Mouse (Mus musculus) megakaryocyte progenitor cell, adult 5-6 weeks (primary cell): ENCODE results near the gene Gm5105. TPM values are rescaled to one million over a fixed set of nuclear protein-coding genes. Genes with fewer than 3 reads are reported as not detected.
A peak's percentile ranks its signal among the peaks of the same experiment; 100 is the strongest.

ENCODE experiments used
- ATAC-seq: replicated peaks from 2 replicates; pipeline ENCODE4 v1.8.0; 2016; ENCODE audit warnings: mild to moderate bottlenecking, moderate TSS enrichment, inconsistent platforms; ENCODE audit not compliant: poor library complexity
- total RNA-seq, 2 experiments: library from RNA; stranded (forward) in 1 of 2; stranded (reverse) in 1 of 2; fragments of 157-497, 149-512 nt in 1 of 2; fragments of 200-1000 nt in 1 of 2; gene quantifications; 2 replicates each; pipeline versions ENCODE4 v1.2.3 to v1.2.4; 2015 to 2017

Gm5105 gene
- total RNA-seq (2015) (not detected in 2 replicates), total RNA-seq (2017) (not detected in 2 replicates)

DNA sequence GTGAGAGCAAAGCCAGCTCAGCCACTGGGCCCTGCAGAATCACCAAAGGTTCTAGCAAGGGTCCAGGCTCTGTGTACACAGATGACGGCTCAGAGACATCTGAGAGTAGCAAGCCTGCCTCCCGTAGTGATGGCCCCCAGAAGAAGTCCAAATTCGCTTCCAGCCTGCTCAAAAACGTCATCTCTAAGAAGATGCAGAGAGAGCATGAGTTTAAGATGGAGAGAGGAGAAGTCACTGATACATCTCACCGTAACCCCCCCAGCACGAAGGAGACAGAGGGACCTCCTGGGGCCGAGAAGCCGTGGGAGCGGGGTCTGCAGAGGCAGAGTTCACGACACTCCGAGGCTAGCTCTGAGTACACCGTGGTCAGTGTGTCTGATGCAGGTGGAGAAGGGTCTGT is at the start of gene Gm5105:
Gene Gm5105 (minus strand): TSS at position 101 of the 400 bp plus-strand sequence.
- ATAC-seq, result no peak

DNA sequence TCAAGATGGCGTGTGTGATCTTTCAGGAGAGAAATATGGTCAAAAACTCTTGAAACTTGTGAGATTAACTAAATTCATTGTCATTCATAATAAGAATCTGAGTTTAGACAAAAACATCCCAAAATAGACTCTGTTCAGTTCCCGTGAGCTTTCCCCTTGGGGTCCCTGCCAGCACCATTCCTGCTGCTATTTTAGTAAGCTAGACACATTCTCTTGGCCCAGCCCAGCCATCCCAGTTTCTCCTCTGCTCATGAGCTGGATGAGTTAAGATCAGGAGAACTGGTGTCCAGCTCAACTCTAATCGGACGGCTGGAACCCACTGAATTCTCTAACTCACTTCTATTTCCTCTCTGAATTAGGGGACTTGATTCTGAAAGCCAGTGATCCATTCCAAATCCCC is 49.7 kb upstream of the Gm5105 start:
- no peak for ATAC-seq

- no peak for ATAC-seq
Observed at GRCm38 (mm10) chr3:138114106-138114505, 46.9 kb upstream of the Gm5105 start.

GRCm38 (mm10) chr3:138110910-138111782 is 44.0 kb upstream of the Gm5105 start:
- ATAC-seq, result no peak

GRCm38 (mm10) chr3:138106887-138107286 is 39.7 kb upstream of the Gm5105 start:
- ATAC-seq, result peak; percentile 69

DNA sequence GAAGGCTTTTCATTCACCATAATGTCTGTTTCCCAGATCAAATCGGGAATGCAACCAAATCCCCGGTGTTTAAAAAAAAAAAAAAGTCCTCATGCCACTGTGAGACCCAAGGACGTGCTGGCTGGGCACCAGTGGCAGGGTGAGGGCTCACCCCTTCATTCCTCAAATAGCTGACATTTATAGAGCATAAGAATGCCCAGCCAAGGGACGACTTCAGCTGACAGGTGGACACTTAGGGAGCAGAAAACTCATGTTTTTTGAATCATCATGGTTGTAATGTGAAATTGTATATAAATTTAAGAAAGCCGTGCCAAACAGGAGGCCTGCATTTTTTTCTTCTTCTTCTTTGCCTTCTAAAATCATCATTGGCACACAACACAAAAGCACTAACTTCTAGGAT is 37.9 kb upstream of the Gm5105 start:
- no peak for ATAC-seq

DNA sequence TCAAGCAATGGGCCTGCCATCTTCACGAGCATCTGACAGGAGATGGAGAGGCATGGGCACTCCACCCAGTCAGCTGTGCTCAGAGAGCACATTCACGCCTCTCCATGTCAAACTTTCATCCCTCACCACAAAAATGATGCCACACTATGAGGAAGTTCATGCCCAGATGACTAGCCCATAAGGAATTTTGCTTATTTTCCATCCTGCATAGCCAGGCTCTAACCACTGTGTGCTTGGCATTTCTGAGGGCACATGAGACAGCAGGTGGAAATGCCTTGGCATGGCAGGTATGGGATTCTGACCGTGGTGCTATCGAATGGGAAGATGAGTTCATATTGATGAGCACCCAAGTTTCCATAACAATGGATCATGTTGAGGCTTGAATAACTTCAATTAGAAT is 36.5 kb upstream of the Gm5105 start:
- no peak for ATAC-seq

DNA sequence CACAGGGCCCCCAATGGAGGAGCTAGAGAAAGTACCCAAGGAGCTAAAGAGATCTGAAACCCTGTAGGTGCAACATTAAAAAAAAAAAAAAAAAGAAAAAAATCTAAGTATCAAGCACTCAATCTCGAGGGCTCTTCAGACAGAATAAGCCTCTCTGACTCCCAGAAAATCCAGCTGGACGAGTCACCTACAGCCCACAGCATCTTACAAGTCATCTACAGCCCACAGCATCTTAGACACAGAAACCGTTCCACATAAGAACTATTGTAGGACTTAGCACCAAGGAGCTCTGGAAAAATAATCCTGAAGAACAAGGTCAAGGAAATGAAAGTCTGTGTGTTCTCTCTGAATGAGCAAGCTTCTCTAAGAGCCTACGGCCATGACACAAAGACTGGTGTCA is 34.7 kb upstream of the Gm5105 start:
- no peak for ATAC-seq

DNA sequence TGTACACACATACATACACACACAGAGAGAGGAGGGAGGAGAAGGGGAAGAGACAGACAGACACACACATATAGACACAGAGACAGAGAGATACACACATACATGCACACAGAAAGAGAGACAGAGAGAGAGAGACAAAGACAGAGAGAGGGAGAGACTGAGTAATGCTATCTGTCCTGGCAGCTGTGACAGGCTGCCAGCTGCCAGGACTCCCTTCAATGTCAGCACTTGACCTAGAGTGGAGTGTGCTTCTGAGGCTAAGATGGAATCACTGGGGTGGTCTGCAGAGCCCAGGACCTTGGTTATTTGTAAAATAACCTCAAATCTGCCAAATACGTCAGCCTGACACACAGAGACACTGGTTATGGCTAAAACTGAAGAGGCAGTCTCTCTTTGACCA is 30.5 kb upstream of the Gm5105 start:
- ATAC-seq, result no peak

DNA sequence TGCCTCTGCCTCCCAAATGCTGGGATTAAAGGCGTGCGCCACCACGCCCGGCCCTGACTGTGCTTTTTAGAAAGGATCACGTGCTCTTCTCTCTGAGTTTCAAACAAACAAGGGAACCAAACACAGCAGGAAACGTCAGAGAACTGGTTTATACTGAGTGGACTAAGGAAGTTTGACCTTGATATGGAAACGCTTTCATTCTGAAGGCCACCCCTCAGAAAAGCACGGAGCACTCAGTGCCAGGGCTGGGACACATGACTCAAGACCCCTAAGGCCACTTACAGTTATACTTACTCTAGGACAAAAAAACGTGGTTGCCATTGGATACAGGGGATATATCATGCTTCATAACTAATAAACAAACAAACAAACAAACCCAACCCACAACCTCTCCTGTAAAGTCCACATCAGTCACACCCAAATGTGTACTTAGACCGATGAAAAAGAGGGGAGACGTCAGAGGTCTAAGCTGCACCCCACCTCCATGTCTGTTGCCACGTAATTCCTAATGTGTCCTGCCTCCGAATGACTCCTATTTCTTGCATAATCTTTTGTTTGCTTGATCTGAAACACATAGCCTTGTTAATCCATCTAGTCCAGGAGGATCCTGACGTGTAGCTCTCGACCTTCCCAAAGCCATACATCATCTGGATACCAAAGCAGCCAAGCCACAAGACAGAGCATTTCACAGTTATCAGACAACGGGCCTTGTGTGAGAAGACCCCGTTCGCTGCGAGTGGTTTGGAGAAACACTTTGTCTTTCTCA is 29.3 kb upstream of the Gm5105 start:
- no peak for ATAC-seq

DNA sequence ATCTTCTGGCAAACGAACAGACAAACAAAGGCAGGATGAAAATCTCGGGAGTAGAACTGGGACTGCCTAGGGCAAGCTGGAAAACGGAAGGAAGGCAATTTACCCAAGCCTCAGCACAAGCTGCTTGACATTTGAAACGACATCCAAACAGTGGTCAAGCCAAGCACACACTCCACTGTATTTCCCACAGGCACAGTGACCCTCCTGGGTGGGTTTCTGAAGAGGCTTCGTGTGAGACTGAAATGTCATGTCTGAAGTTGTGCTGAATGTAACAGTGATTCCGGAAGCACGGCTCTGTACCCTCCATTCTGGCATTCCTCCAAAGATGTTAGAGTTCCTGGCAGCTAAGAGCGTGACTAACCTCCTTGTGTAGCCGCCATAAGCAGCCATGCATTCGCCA is 28.5 kb upstream of the Gm5105 start:
- ATAC-seq, result no peak

DNA sequence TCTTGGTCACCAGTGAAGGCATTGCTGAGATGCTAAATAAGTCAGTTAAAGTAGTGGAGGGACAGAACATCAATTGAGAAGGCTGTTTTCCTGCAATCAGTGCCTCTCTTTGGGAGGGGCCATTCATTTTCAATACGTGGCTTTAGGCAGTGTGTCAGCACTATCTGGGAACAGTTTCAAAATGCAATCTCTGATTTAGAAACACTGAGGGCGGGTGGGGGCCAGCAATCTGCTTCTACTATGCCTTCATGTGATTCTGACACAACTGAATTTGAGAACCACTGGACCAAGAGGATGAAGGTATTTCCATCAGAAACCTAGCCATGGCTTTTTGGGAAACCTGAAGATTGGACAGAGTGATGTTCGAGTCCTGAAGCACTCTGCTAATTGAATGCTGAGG is 28.1 kb upstream of the Gm5105 start:
- ATAC-seq, result no peak

GRCm38 (mm10) chr3:138083896-138084295 is 16.7 kb upstream of the Gm5105 start:
- ATAC-seq, result no peak

DNA sequence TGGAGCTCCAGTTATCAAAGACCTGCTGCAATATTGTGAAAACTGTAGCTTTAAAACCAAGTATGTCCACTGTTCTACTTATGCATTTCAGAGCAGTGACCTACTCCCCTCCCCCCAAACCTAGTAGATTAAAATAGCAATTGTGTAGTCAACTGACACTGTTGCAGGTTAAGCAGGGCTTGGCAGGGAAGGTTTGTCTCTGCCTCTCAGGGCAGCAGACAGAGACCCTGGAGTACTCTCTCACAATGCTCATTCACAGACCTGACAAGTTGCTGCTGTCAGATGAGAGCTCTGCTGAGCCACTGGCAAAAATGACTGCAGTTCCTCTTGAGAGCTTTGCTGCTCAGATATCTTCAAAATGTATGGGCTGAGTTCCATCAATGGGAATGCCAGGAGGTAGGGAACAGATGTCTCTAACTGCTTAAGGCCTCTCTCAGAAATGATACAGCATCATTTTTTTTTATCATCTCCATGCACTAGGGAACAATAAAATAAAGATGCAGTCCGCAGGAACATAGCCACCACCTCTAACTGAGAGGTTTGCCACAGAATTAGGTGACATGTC is 16.0 kb upstream of the Gm5105 start:
- no peak for ATAC-seq

DNA sequence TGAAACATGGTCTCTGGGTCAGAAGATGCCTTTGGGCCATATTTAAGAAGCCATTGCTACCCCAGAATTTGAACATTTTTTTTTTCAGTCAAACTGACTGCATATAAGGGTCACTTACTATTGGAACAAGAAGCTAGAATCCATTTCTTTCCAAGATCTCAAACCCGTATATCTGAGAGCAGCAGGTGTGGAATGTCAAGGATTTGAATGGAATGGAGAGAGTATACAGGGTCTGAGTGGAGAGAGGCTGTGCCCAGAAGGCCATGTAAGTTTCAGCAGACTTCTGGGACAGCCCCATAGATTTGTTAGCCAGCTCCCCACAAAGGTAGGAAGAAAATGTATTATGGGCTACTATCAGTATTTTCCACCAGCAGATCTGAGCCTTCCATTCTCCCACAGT is 11.5 kb upstream of the Gm5105 start:
- no peak for ATAC-seq

DNA sequence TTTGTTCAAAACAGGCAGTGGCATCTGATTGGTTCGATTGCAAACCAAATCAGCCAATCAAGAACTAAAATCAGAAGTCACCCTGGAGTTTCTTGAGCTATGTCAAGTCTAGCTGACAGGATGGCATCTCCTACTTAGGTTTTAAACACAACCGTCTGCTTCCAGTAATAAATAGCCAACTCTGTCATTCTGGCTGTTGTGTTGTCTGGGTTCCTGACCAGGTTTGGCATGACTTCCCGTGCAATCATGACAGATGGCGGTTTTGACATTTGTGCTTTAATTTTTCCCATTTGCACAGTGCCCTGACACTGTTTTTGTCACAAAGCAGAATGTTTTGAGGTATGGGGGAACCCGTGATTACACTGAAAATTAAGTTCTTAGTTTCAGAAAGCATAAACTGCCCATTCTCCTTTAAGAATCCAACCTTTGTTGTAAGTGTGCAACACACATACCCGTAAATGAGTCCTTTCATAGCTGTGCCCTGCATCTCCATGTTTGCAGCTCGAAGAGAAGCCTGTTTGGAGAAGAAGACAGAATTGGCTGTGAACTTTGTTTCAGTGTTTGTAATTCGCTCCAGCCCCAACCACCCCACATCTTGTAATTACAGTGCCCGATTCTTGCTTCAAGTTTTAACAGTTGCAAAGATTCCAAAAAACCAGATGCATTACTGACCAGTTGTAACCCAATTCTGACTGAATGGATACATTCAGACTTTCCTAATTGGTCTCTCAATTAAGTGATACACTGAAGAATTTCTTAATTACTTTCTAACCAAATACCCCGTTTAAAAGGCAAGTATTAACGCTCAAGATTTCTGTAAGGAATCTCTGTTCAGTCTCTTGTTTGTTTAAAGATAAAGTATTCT is 10.5 kb upstream of the Gm5105 start:
- ATAC-seq, result no peak

- ATAC-seq, result no peak
Observed at GRCm38 (mm10) chr3:138075209-138075608, 8.0 kb upstream of the Gm5105 start.

GRCm38 (mm10) chr3:138074214-138074613 is 7.0 kb upstream of the Gm5105 start:
- ATAC-seq, result no peak

DNA sequence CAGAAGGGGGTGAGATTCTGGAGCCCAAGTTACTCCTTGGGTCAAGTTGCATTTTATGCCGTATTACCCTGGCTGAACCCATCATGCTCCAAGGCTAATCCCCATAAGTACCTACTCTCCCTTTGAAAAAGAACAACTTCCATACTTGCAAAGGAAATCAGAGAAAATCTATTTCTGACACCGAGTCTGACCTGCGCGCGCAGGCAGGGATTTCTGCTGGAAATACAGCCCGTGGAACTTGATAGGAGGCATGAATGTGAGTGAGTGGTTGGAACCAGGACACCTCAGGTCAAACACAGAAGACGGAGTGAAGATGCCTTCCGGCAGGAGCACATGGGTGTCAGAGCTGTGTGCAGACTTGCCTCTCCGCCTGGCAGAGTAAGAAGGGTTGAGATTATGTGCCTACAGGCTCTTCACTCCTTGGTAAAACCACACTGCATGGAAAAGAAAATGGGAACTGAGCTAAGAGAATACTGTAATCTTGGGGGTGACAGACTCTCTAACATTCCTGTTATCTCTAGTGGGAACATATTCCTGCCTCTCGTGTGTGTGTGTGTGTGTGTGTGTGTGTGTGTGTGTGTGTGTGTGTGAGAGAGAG is 4.4 kb upstream of the Gm5105 start:
- ATAC-seq, result no peak

GRCm38 (mm10) chr3:138071004-138071403 is 3.8 kb upstream of the Gm5105 start:
- no peak for ATAC-seq
